Mouse (Mus musculus) left cerebral cortex, postnatal 36 days (tissue): ENCODE measurements around the gene Zfp804a. TPM values are rescaled to one million over a fixed set of nuclear protein-coding genes. Genes with fewer than 3 reads are reported as not detected.

Experiments
- DNase-seq, 2 experiments: peaks; one replicate each; pipeline ENCODE4 v3.0.0; 2021 to 2022; ENCODE audit warnings: low spot score in 2 of 2, mixed read lengths in 1 of 2
- intact Hi-C: fragments of 180-260 bp; cut with DNase I; formaldehyde crosslinking; loops from one replicate; pipeline ENCODE4 v1.15.1; 2025
- total RNA-seq, 2 experiments: library from RNA; stranded (reverse); gene quantifications; 2 replicates each; pipeline ENCODE4 v1.2.3; 2021

Gene Zfp804a
- total RNA-seq, result 10 to 100 TPM; 14.1 to 18.0 TPM

- intact Hi-C loops, result loop anchor here (10.0 kb wide), 1 partner anchor 1281 kb away; no protein-coding TSS in a partner anchor
- no peak for DNase-seq
Measured at GRCm38 (mm10) chr2:82053185-82053891, at the start of gene Zfp804a. Zfp804a (plus strand) TSS chr2:82053222.

DNA sequence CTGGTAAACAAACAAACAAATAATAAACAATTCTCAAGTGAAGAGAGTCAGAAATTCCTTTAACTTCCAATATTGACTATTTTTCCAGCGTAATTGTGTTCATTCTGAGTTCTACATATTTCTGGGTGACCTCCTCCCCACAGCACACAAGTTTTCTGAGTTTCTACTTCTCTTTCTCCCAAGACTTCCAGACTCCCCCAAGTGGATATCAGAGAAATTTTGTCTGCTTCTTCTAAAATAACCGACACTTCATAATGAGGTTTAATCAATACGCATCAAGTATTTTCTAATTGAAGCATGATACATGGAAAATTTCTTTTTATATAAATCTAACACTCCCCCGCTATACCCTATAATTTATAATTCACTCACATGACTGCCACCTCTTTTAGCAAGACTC, 1.4 kb upstream of the Zfp804a start:
- DNase-seq, result no peak
- intact Hi-C loops, result loop anchor here (10.0 kb wide), 1 partner anchor 1283 kb away; no protein-coding TSS in a partner anchor

DNA sequence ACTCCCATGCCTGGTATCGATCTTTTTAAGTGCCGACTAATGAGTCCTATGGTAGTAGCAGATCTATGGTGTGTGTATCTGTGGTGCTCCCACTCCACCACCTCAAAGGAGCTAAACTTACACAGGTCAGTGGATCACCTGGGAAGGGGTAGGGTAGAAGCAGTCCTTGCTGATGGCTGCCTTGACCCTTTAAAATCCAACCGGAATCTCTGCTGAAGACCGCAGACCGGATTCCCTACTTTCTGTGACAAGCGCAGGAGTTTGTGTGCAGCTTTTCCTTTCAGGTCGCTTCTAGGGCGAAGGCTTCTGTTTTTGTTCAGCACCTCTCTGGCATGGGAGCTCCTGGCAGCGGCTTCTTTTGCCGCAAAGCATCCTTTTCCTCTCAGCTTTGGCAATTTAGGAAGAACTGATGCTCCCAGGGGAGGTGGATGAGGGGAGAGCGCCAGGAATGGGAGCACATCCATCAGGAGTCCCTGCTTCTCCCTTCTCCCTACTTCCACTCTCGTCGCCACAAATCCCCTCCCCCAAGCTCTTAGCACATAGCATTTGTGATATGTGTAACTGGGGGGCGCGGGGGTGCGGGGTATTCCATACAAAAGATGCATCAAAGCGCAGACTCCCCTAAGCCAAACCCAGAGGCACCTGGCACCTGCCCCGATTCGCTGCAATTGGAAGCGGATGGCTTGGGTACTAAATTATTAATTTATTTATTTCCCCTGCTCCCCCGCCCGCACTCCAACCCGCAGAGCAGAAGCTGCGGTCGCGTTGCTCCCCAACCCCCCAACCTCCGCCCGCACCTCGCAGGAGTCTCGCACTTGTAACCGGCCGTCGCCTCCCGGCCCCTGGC, 461 bp upstream of the Zfp804a start:
- peak; percentile 60 to 71 for DNase-seq
- intact Hi-C loops, result loop anchor here (10.0 kb wide), 1 partner anchor 1282 kb away; no protein-coding TSS in a partner anchor

- intact Hi-C loops, result loop anchor here (10.0 kb wide), 1 partner anchor 1280 kb away; no protein-coding TSS in a partner anchor
- DNase-seq, result peak; percentile 21 to 25
Measured at GRCm38 (mm10) chr2:82054446-82054845, 1.4 kb downstream of the Zfp804a start.

GRCm38 (mm10) chr2:82064671-82065070, 11.6 kb downstream of the Zfp804a start:
- intact Hi-C loops, result no loop called here
- no peak for DNase-seq

DNA sequence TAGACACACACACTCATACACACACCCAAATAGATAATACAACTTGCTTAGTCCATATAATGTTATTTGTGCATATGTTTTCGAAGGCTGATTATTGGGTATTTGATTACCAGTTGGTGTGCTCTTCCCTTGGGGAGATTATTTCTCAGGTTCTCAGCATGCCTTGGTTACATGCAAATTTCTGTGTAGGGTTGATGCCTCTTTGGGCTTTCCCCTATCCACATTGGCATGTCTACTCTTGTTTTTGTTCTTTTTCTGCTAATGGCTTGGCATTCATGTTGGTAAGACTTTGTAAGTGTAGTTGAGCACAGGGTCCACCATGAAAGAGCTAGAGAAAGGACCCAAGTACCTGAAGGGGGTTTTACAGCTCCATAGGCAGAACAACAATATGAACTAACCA, 14.9 kb downstream of the Zfp804a start:
- intact Hi-C loops, result no loop called here
- DNase-seq, result no peak

DNA sequence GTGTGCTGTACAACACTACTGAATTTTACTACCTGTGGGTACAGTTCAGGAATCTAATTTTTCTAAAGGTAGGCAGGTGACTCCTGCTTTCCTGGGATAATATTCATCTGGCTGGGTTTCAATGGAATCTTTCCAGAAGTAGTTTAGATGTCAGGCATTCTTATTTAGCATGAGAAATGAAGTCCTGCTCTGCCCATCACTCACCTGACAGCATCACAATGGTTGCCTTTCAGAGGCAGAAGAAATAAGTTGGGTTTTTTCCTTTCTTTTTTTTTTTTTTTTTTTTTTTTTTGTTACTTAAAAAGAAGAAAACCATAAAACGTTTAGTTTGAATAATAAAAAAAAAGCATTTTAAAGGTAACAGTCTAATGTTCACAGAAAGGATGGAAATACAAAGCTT, 16.1 kb downstream of the Zfp804a start:
- no peak for DNase-seq
- intact Hi-C loops, result no loop called here

DNA sequence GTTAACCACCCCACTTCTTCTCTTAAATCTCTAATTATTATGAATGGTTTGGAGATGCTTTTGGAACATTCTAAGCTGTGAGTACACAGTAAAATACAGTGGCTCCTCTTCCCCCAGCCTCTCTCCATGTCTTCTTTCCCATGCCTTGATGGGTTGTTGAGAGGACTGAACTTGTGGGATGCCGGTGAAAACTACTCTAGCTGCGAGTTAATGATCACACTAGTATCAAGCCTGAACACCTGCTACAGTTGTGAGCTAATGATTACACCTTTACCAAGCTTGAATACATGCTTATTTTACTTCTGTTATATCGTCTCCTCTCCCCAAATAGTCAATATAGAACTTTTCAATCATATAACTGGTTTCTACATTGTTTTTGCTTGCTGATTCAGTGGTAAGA, 23.9 kb downstream of the Zfp804a start:
- intact Hi-C loops, result loop anchor here (5.0 kb wide), 1 partner anchor 490 kb away; no protein-coding TSS in a partner anchor
- DNase-seq, result no peak

DNA sequence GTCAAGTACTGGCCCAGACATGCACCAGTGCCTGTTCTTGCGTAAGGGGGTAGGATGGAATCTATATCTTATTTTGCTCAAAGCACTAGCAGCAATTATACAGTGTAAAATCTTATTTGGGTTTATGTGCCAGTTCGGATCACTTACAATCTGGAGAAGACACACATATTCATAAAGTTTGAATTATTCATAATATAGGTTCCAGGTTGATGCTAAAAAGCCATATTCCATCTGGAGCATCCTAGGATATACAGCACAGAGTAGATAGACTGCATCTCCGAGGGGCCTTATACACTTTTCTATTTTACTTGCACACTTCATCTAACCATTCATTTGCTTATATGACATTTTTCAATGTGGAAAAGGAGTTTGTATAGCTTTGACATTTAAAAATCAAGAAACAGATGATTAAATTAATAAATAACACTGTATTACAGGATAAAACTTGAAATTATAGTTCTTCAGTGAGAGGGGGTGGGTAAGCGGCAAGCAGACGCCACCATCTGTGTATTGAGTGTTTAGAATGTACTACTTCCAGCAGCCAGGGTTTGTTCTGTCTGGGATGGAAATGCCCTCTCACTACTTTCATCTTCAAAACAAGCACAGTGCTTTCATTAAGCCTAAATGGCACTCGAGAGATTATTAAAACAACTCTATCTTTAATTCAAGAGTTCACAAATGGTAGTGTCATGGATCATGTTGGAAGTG, 25.4 kb downstream of the Zfp804a start:
- no peak for DNase-seq
- intact Hi-C loops, result loop anchor here (5.0 kb wide), 1 partner anchor 489 kb away; no protein-coding TSS in a partner anchor

DNA sequence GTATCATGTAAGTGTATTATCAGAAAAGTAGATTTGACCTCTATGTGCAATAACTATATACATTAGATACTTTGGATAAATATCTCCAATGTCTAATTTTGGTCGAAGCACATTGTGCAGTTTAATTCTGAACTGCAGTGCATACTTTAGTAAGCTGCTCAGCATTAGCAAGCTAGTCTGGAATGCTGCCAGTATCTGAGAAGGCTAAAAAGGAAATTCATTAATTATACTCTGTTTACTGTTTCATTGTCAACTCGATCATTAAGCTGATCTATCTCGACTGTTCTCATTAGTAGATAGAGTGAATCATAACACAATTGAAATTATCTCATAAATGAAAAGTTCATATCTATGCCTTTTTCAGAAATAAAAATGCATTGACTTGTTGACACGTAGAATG, 27.7 kb downstream of the Zfp804a start:
- intact Hi-C loops, result no loop called here
- no peak for DNase-seq

DNA sequence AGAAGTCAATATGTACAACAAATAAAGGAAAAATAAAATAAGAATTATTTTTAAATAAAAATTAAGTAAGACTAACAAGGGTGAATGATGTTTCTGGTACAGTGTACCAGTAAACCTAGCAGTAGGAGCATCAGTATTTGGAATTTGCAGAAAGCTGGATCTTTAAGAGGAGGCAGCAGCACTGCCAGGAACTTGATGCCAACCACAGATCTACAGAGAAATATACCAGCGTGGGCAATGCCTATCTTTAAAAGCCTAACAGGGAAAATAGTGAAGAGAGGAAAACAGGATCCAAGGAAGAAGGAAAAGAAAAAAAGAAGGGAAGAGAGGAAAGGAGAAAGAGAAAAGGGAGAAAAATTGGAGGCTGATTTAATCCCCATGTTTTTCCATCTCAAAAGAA, 60.1 kb downstream of the Zfp804a start:
- DNase-seq, result no peak
- intact Hi-C loops, result no loop called here

GRCm38 (mm10) chr2:82113650-82114049, 60.6 kb downstream of the Zfp804a start:
- intact Hi-C loops, result no loop called here

GRCm38 (mm10) chr2:82119577-82119976, 66.6 kb downstream of the Zfp804a start:
- no peak for DNase-seq
- intact Hi-C loops, result no loop called here

More at GRCm38 (mm10) chr2:82113650-82114049, 60.6 kb downstream of the Zfp804a start:
- no peak for DNase-seq

DNA sequence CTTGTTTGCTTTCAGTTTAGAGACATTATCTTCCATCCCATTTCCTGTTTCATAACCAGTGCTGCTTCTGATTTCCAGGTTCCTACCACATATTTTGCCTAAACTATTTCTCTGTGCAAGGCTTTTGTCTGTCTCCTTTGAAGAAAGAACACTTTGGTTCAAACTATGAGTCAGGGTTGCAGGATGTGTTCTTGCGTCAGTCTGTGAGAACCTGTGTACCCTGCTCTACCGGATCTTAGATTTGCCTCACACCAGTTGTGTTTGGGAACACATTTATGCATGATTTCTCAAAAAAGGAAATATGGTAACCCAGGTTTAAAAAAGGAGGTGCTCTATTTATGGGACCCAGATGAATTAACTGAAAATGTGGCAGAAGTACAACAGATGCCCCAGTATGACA, 125.7 kb downstream of the Zfp804a start:
- intact Hi-C loops, result no loop called here
- DNase-seq, result no peak

DNA sequence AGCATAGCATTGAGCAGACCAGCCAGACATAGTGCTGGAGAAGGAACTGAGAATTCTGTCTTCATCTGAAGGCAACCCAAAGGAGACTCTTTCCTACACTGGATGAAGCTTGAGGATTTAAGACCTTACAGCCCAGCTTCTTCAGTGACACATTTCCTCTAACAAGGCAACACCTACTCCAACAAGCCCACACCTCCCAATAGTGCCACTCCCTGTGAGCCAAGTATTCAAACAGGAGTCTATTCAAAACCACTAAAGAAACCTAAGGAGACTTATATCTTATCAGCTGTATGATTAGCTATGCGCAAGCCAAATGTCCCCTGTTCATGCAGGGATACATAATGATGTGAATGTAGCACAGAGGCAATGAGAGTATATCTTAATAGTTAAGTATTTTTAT, 128.0 kb downstream of the Zfp804a start:
- intact Hi-C loops, result no loop called here
- DNase-seq, result no peak

DNA sequence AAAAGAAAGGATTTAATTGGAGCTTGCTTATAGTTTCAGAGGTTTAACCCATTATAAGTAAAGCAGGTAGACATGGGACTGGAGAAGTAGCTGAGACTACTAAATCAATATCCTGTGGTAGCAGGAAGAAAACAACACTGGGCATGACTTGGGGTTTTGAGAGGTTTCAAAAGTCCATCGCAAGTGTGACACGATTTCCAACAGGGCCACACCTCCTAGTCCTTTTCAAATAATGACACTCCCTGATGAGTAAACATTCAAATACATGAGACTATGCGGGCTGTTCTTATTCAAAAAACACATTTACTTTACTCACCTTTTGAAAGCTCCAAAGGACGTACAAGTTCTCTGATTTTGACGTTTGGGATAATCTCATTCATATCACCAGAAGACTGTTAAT, 146.9 kb downstream of the Zfp804a start:
- intact Hi-C loops, result no loop called here
- DNase-seq, result no peak

GRCm38 (mm10) chr2:82200616-82201015, 147.6 kb downstream of the Zfp804a start:
- no peak for DNase-seq
- intact Hi-C loops, result no loop called here

DNA sequence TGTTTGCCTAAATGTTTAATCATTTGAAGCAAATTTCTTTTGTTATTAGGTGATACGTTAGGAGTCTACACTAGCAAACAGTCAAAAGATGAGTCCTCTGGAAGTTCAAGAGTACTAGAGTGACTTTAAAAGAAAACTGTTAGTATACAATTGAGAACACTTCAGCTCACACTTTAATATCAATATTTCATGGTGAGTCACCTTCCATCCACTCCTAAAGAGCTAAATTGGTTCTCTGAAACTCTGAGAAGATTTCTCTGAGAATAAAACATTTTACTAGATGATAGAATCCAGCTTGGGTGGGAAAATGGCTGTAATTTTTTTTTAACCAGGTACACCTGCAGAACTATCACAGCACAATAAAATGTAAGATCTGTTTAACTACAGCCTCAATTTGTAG, 157.6 kb downstream of the Zfp804a start:
- DNase-seq, result no peak
- intact Hi-C loops, result no loop called here

- intact Hi-C loops, result no loop called here
- DNase-seq, result no peak
Measured at GRCm38 (mm10) chr2:82211972-82212371, 158.9 kb downstream of the Zfp804a start.

DNA sequence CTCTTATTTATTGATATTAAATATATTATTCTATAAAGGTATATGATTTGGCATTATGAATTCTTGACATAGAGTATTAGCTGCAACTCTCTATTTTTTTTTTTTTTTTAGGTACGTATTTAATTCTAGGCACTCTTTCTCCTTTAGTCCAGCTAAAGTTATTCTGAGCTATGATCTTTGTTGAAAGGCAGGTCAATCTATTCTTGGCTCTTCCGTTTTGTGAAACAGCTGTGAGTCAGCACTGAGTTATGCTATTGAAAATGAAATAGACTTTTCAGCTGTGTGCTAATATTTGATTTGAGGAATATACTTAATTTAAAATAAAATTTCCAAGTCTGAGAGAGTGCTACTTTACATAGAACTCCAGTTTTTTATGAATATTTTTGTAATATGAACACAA, 164.9 kb downstream of the Zfp804a start:
- DNase-seq, result no peak
- intact Hi-C loops, result no loop called here
